Mouse (Mus musculus) erythroblast, adult 5-6 weeks (primary cell): ENCODE measurements around the gene Olfr1065. TPM values are rescaled to one million over a fixed set of nuclear protein-coding genes. Genes with fewer than 3 reads are reported as not detected.
"Not testable (repeated sequence)": the region's sequence is repeated elsewhere in the genome, so short reads cannot be mapped to it uniquely, and the experiment has no call there.

Experiments
- ATAC-seq: replicated peaks from 2 replicates; pipeline ENCODE4 v1.8.0; 2016; ENCODE audit warnings: moderate number of reproducible peaks, mild to moderate bottlenecking, moderate TSS enrichment, inconsistent platforms; ENCODE audit not compliant: poor library complexity, low FRiP score, severe bottlenecking
- total RNA-seq, 2 experiments: library from RNA; stranded (forward) in 1 of 2; stranded (reverse) in 1 of 2; fragments of 150-400 nt in 1 of 2; fragments of 200-764, 138-1000 nt in 1 of 2; gene quantifications; 2 replicates each; pipeline versions ENCODE4 v1.2.3 to v1.2.4; 2015 to 2017; ENCODE audit warnings: low replicate concordance in 2 of 2

Olfr1065 gene
- total RNA-seq (2015; ENCODE audit: low replicate concordance) (not detected in 2 replicates), total RNA-seq (2017; ENCODE audit: low replicate concordance) (not detected in 2 replicates)

- ATAC-seq: not testable (repeated sequence)
These were observed at the start of gene Olfr1065 for GRCm38 (mm10) chr2:86450491-86450890. Olfr1065 (minus strand) TSS chr2:86450591.

GRCm38 (mm10) chr2:86487286-86487685 is 36.9 kb upstream of the Olfr1065 start, which contains the start of gene Olfr228:
Olfr228 (minus strand) TSS chr2:86487386.
- ATAC-seq: no peak

- ATAC-seq: no peak
These were observed 14.2 kb upstream of the Olfr1065 start for GRCm38 (mm10) chr2:86464442-86465109.

- no peak for ATAC-seq
These were observed 10.0 kb upstream of the Olfr1065 start for GRCm38 (mm10) chr2:86460434-86460833.

- no peak for ATAC-seq
These were observed 5.8 kb upstream of the Olfr1065 start, which contains the start of gene Olfr1066 for GRCm38 (mm10) chr2:86456169-86456568. Olfr1066 (minus strand) TSS chr2:86456269.

GRCm38 (mm10) chr2:86442101-86442500 is 8.3 kb downstream of the Olfr1065 start:
- not testable (repeated sequence) for ATAC-seq

- not testable (repeated sequence) for ATAC-seq
These were observed 21.9 kb downstream of the Olfr1065 start for GRCm38 (mm10) chr2:86428511-86428910.

- ATAC-seq: not testable (repeated sequence)
These were observed 23.7 kb downstream of the Olfr1065 start, which contains the start of gene Olfr1062 for GRCm38 (mm10) chr2:86426649-86427048. Olfr1062 (minus strand) TSS chr2:86426749.

GRCm38 (mm10) chr2:86413950-86414349 is 36.4 kb downstream of the Olfr1065 start, which contains the start of gene Olfr1061:
Olfr1061 (minus strand) TSS chr2:86414050.
- ATAC-seq: no peak

GRCm38 (mm10) chr2:86395114-86395513 is 55.3 kb downstream of the Olfr1065 start:
- ATAC-seq: no peak

Other genes with a start within 250 kb of the Olfr1065 start
- gene Olfr1045, start 247.6 kb downstream of the Olfr1065 start, total RNA-seq (2015; ENCODE audit: low replicate concordance): not detected in 2 replicates
- gene Olfr1045, start 247.6 kb downstream of the Olfr1065 start, total RNA-seq (2017; ENCODE audit: low replicate concordance): not detected in 2 replicates
- not detected in 2 replicates for gene Olfr1046, start 231.3 kb downstream of the Olfr1065 start, total RNA-seq (2015; ENCODE audit: low replicate concordance)
- not detected in 2 replicates for gene Olfr1046, start 231.3 kb downstream of the Olfr1065 start, total RNA-seq (2017; ENCODE audit: low replicate concordance)
- gene Olfr1047, start 219.2 kb downstream of the Olfr1065 start, total RNA-seq (2015; ENCODE audit: low replicate concordance): not detected in 2 replicates
- gene Olfr1047, start 219.2 kb downstream of the Olfr1065 start, total RNA-seq (2017; ENCODE audit: low replicate concordance): not detected in 2 replicates
- not detected in 2 replicates for gene Olfr1048, start 210.3 kb downstream of the Olfr1065 start, total RNA-seq (2015; ENCODE audit: low replicate concordance)
- not detected in 2 replicates for gene Olfr1048, start 210.3 kb downstream of the Olfr1065 start, total RNA-seq (2017; ENCODE audit: low replicate concordance)
- gene Olfr1049, start 192.3 kb downstream of the Olfr1065 start, total RNA-seq (2015; ENCODE audit: low replicate concordance): not detected in 2 replicates
- gene Olfr1049, start 192.3 kb downstream of the Olfr1065 start, total RNA-seq (2017; ENCODE audit: low replicate concordance): not detected in 2 replicates
- gene Olfr1051, start 171.5 kb downstream of the Olfr1065 start, total RNA-seq (2015; ENCODE audit: low replicate concordance): not detected in 2 replicates
- gene Olfr1051, start 171.5 kb downstream of the Olfr1065 start, total RNA-seq (2017; ENCODE audit: low replicate concordance): not detected in 2 replicates
- gene Olfr1052, start 158.1 kb downstream of the Olfr1065 start, total RNA-seq (2015; ENCODE audit: low replicate concordance): not detected in 2 replicates
- gene Olfr1052, start 158.1 kb downstream of the Olfr1065 start, total RNA-seq (2017; ENCODE audit: low replicate concordance): 1.2 TPM in 1 of 2 replicates, not detected in the other
- gene Olfr1053, start 135.3 kb downstream of the Olfr1065 start, total RNA-seq (2015; ENCODE audit: low replicate concordance): not detected in 2 replicates
- not detected in 2 replicates for gene Olfr1053, start 135.3 kb downstream of the Olfr1065 start, total RNA-seq (2017; ENCODE audit: low replicate concordance)
- not detected in 2 replicates for gene Olfr1054, start 115.2 kb downstream of the Olfr1065 start, total RNA-seq (2015; ENCODE audit: low replicate concordance)
- gene Olfr1054, start 115.2 kb downstream of the Olfr1065 start, total RNA-seq (2017; ENCODE audit: low replicate concordance): not detected in 2 replicates
- not detected in 2 replicates for gene Olfr1055, start 100.3 kb downstream of the Olfr1065 start, total RNA-seq (2015; ENCODE audit: low replicate concordance)
- gene Olfr1055, start 100.3 kb downstream of the Olfr1065 start, total RNA-seq (2017; ENCODE audit: low replicate concordance): not detected in 2 replicates
- gene Olfr1056, start 88.1 kb downstream of the Olfr1065 start, total RNA-seq (2015; ENCODE audit: low replicate concordance): not detected in 2 replicates
- gene Olfr1056, start 88.1 kb downstream of the Olfr1065 start, total RNA-seq (2017; ENCODE audit: low replicate concordance): not detected in 2 replicates
- not detected in 2 replicates for gene Olfr1057, start 72.2 kb downstream of the Olfr1065 start, total RNA-seq (2015; ENCODE audit: low replicate concordance)
- gene Olfr1057, start 72.2 kb downstream of the Olfr1065 start, total RNA-seq (2017; ENCODE audit: low replicate concordance): not detected in 2 replicates
- gene Olfr1058, start 62.0 kb downstream of the Olfr1065 start, total RNA-seq (2015; ENCODE audit: low replicate concordance): not detected in 2 replicates
- not detected in 2 replicates for gene Olfr1058, start 62.0 kb downstream of the Olfr1065 start, total RNA-seq (2017; ENCODE audit: low replicate concordance)
- not detected in 2 replicates for gene Olfr1061, start 36.5 kb downstream of the Olfr1065 start, total RNA-seq (2015; ENCODE audit: low replicate concordance)
- not detected in 2 replicates for gene Olfr1061, start 36.5 kb downstream of the Olfr1065 start, total RNA-seq (2017; ENCODE audit: low replicate concordance)
- 0.42 TPM in 1 of 2 replicates, not detected in the other for gene Olfr1062, start 23.8 kb downstream of the Olfr1065 start, total RNA-seq (2015; ENCODE audit: low replicate concordance)
- not detected in 2 replicates for gene Olfr1062, start 23.8 kb downstream of the Olfr1065 start, total RNA-seq (2017; ENCODE audit: low replicate concordance)
- not detected in 2 replicates for gene Olfr1066, start 5.7 kb upstream of the Olfr1065 start, total RNA-seq (2015; ENCODE audit: low replicate concordance)
- not detected in 2 replicates for gene Olfr1066, start 5.7 kb upstream of the Olfr1065 start, total RNA-seq (2017; ENCODE audit: low replicate concordance)
- not detected in 2 replicates for gene Olfr228, start 36.8 kb upstream of the Olfr1065 start, total RNA-seq (2015; ENCODE audit: low replicate concordance)
- gene Olfr228, start 36.8 kb upstream of the Olfr1065 start, total RNA-seq (2017; ENCODE audit: low replicate concordance): not detected in 2 replicates
- gene Olfr1076, start 57.9 kb upstream of the Olfr1065 start, total RNA-seq (2015; ENCODE audit: low replicate concordance): not detected in 2 replicates
- gene Olfr1076, start 57.9 kb upstream of the Olfr1065 start, total RNA-seq (2017; ENCODE audit: low replicate concordance): not detected in 2 replicates
- gene Olfr1079, start 91.9 kb upstream of the Olfr1065 start, total RNA-seq (2015; ENCODE audit: low replicate concordance): not detected in 2 replicates
- gene Olfr1079, start 91.9 kb upstream of the Olfr1065 start, total RNA-seq (2017; ENCODE audit: low replicate concordance): not detected in 2 replicates
- not detected in 2 replicates for gene Olfr1080, start 107.6 kb upstream of the Olfr1065 start, total RNA-seq (2015; ENCODE audit: low replicate concordance)
- gene Olfr1080, start 107.6 kb upstream of the Olfr1065 start, total RNA-seq (2017; ENCODE audit: low replicate concordance): not detected in 2 replicates
- gene Olfr1082, start 148.4 kb upstream of the Olfr1065 start, total RNA-seq (2015; ENCODE audit: low replicate concordance): not detected in 2 replicates
- gene Olfr1082, start 148.4 kb upstream of the Olfr1065 start, total RNA-seq (2017; ENCODE audit: low replicate concordance): not detected in 2 replicates
- gene Olfr1084, start 189.1 kb upstream of the Olfr1065 start, total RNA-seq (2015; ENCODE audit: low replicate concordance): not detected in 2 replicates
- not detected in 2 replicates for gene Olfr1084, start 189.1 kb upstream of the Olfr1065 start, total RNA-seq (2017; ENCODE audit: low replicate concordance)
- not detected in 2 replicates for gene Olfr1085, start 211.4 kb upstream of the Olfr1065 start, total RNA-seq (2015; ENCODE audit: low replicate concordance)
- not detected in 2 replicates for gene Olfr1085, start 211.4 kb upstream of the Olfr1065 start, total RNA-seq (2017; ENCODE audit: low replicate concordance)
- gene Olfr1086, start 229.5 kb upstream of the Olfr1065 start, total RNA-seq (2015; ENCODE audit: low replicate concordance): not detected in 2 replicates
- gene Olfr1086, start 229.5 kb upstream of the Olfr1065 start, total RNA-seq (2017; ENCODE audit: low replicate concordance): not detected in 2 replicates
- gene Olfr1087, start 247.8 kb upstream of the Olfr1065 start, total RNA-seq (2015; ENCODE audit: low replicate concordance): not detected in 2 replicates
- gene Olfr1087, start 247.8 kb upstream of the Olfr1065 start, total RNA-seq (2017; ENCODE audit: low replicate concordance): not detected in 2 replicates